Mouse (Mus musculus) testis, adult 2 months (tissue): ENCODE measurements around the gene Clrn2. TPM values are rescaled to one million over a fixed set of nuclear protein-coding genes. Genes with fewer than 3 reads are reported as not detected.

Source experiments
- H3K27ac ChIP-seq: fragments of 200-500 bp; 2 replicates; pipeline ENCODE4 v1.5.1; 2012; ENCODE audit warnings: low read depth, low read length; ENCODE audit not compliant: control insufficient read depth, insufficient read depth
- H3K27me3 ChIP-seq: fragments of 200-500 bp; 2 replicates; pipeline ENCODE4 v1.6.1; 2012; ENCODE audit warnings: mild to moderate bottlenecking, low read length, moderate library complexity; ENCODE audit not compliant: control insufficient read depth, insufficient read depth
- H3K36me3 ChIP-seq: fragments of 200-500 bp; 2 replicates; pipeline ENCODE4 v1.6.1; 2012; ENCODE audit warnings: mild to moderate bottlenecking, low read length; ENCODE audit not compliant: control insufficient read depth, insufficient read depth
- H3K4me1 ChIP-seq: fragments of 200-500 bp; 2 replicates; pipeline ENCODE4 v1.6.1; 2012; ENCODE audit warnings: low read length; ENCODE audit not compliant: control insufficient read depth, insufficient read depth
- H3K4me3 ChIP-seq: fragments of 200-500 bp; 2 replicates; pipeline ENCODE4 v1.5.1; 2012; ENCODE audit warnings: low read depth, mild to moderate bottlenecking, low read length, moderate library complexity, mixed read lengths; ENCODE audit not compliant: control insufficient read depth
- CTCF ChIP-seq: fragments of 200-500 bp; IDR thresholded peaks from 2 replicates; pipeline ENCODE4 v1.5.1; 2012; ENCODE audit warnings: low read depth, mild to moderate bottlenecking, inconsistent platforms, low read length, moderate library complexity; ENCODE audit not compliant: control insufficient read depth, insufficient read depth, insufficient replicate concordance
- POLR2A ChIP-seq: fragments of 200-500 bp; IDR thresholded peaks from 2 replicates; pipeline ENCODE4 v1.6.1; 2012; ENCODE audit warnings: low read depth, mild to moderate bottlenecking, inconsistent platforms, low read length, moderate library complexity; ENCODE audit not compliant: control insufficient read depth
- polyA plus RNA-seq: library from polyadenylated mRNA; depleted of rRNA; stranded (reverse); fragments of >200 nt; gene quantifications from 2 replicates; pipeline ENCODE4 v1.2.3, GENCODE M21; 2012

Clrn2 gene
- polyA plus RNA-seq, 1 experiment = not detected

- H3K27ac ChIP-seq = no peak overlapping the region
- H3K4me1 ChIP-seq = no peaks in the 10 kb centered on the region
- H3K4me3 ChIP-seq = no peak overlapping the region
- TF ChIP-seq CTCF (no peak), POLR2A (no peak)
- H3K27me3 ChIP-seq = no peaks in the 10 kb centered on the region
- H3K36me3 ChIP-seq = no peaks in the 10 kb centered on the region
Observed at GRCm38 (mm10) chr5:45481125-45481524, 27.6 kb downstream of the Clrn2 start.

- Histone ChIP-seq H3K27ac (no peak overlapping the region), H3K27me3 (no peaks in the 10 kb centered on the region), H3K4me3 (no peak overlapping the region), H3K36me3 (no peaks in the 10 kb centered on the region), H3K4me1 (no peaks in the 10 kb centered on the region)
- TF ChIP-seq CTCF (no peak), POLR2A (no peak)
Observed at GRCm38 (mm10) chr5:45482607-45483006, 29.1 kb downstream of the Clrn2 start.

GRCm38 (mm10) chr5:45483654-45484053 is 30.1 kb downstream of the Clrn2 start:
- TF ChIP-seq CTCF (no peak), POLR2A (no peak)
- no peak overlapping the region for H3K4me3 ChIP-seq
- no peaks in the 10 kb centered on the region for H3K4me1 ChIP-seq
- no peak overlapping the region for H3K27ac ChIP-seq
- H3K27me3 ChIP-seq = no peaks in the 10 kb centered on the region
- H3K36me3 ChIP-seq = no peaks in the 10 kb centered on the region

GRCm38 (mm10) chr5:45491776-45492175 is 38.2 kb downstream of the Clrn2 start:
- no peak overlapping the region for H3K4me3 ChIP-seq
- no peaks in the 10 kb centered on the region; the same call in 1 of the 2 replicates for H3K36me3 ChIP-seq
- no peak for TF ChIP-seq POLR2A
- TF ChIP-seq CTCF = no peak
- peaks cover 5% of the 10 kb centered on the region for H3K4me1 ChIP-seq
- H3K27ac ChIP-seq = no peak overlapping the region
- H3K27me3 ChIP-seq = no peaks in the 10 kb centered on the region

GRCm38 (mm10) chr5:45493191-45494092 is 39.9 kb downstream of the Clrn2 start, which contains the start of gene Lap3:
Lap3 (plus strand) TSS chr5:45493374.
- TF ChIP-seq CTCF (0 out of 2 replicates have a peak, but pooled peaks have one; percentile 2), POLR2A (peak; percentile 82)
- Histone ChIP-seq H3K4me1 (peaks cover 5% of the 10 kb centered on the region), H3K36me3 (no peaks in the 10 kb centered on the region; the same call in none of the 2 replicates), H3K27ac (peak within 1 kb of the TSS; percentile 55), H3K27me3 (no peaks in the 10 kb centered on the region), H3K4me3 (peak within 1 kb of the TSS; percentile 94)

GRCm38 (mm10) chr5:45494093-45494755 is 40.7 kb downstream of the Clrn2 start:
- H3K27ac ChIP-seq = no peak overlapping the region
- no peak overlapping the region for H3K4me3 ChIP-seq
- H3K4me1 ChIP-seq = peaks cover 5% of the 10 kb centered on the region
- H3K36me3 ChIP-seq = no peaks in the 10 kb centered on the region; the same call in none of the 2 replicates
- no peak for TF ChIP-seq CTCF
- TF ChIP-seq POLR2A = no peak
- no peaks in the 10 kb centered on the region for H3K27me3 ChIP-seq

GRCm38 (mm10) chr5:45495429-45495975 is 42.0 kb downstream of the Clrn2 start:
- no peaks in the 10 kb centered on the region; the same call in none of the 2 replicates for H3K36me3 ChIP-seq
- H3K4me3 ChIP-seq = no peak overlapping the region

More at GRCm38 (mm10) chr5:45495429-45495975, 42.0 kb downstream of the Clrn2 start:
- peaks cover 5% of the 10 kb centered on the region for H3K4me1 ChIP-seq
- H3K27ac ChIP-seq = no peak overlapping the region
- H3K27me3 ChIP-seq = no peaks in the 10 kb centered on the region
- TF ChIP-seq POLR2A = no peak
- TF ChIP-seq CTCF = no peak
